Mouse (Mus musculus) heart, adult 8-10 months (tissue): ENCODE measurements around the gene Apeh. TPM values are rescaled to one million over a fixed set of nuclear protein-coding genes. Genes with fewer than 3 reads are reported as not detected.

Experiments
- DNase-seq: peaks from one replicate; pipeline ENCODE4 v3.0.0; 2022; ENCODE audit warnings: low spot score
- microRNA-seq: library from miRNA; unstranded; fragments of <30 nt; microRNA quantifications from one replicate; pipeline ENCODE4 v1.2.0, GENCODE M21; 2022
- total RNA-seq, 4 experiments: library from RNA; stranded (reverse); gene quantifications; 2 replicates each; pipeline ENCODE4 v1.2.4; 2022

The Apeh gene
- total RNA-seq, 4 experiments from 2014 or later: 38.5 to 49.0 (median 44.9) TPM

DNA sequence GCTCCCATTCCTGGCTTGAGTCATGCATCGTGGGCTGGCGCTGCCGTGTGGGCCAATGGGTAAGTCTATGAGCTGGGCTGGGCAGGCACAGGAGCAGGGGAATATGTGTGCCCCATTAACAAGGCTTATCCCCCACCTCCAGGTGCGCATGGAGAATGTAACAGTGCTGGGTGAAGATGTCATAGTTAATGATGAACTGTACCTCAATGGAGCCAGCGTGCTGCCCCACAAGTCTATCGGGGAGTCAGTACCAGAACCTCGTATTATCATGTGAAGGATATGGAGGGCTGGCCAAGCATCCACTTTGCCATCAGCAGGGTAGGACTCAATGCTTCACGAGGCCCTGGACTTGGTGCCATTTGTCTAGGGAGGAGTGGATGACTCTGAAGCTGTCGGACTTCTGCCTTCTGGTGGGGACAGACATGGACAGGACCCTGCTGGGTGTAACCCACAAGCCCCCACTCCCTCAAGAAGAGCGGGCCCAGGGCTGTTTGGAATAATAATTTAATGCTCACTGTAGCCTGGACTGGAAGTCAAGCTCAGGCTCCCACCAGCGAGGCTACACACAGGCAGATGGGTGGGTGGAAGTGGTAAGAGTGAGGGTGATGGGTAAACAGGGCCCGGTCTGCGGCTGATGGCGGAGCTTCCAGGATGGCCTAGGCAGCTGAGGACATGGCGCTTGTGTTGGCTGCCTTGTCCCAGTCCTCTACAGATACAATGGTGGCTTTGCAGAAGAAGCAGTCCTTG is 43.0 kb downstream of the Apeh start:
- no peak for DNase-seq

DNA sequence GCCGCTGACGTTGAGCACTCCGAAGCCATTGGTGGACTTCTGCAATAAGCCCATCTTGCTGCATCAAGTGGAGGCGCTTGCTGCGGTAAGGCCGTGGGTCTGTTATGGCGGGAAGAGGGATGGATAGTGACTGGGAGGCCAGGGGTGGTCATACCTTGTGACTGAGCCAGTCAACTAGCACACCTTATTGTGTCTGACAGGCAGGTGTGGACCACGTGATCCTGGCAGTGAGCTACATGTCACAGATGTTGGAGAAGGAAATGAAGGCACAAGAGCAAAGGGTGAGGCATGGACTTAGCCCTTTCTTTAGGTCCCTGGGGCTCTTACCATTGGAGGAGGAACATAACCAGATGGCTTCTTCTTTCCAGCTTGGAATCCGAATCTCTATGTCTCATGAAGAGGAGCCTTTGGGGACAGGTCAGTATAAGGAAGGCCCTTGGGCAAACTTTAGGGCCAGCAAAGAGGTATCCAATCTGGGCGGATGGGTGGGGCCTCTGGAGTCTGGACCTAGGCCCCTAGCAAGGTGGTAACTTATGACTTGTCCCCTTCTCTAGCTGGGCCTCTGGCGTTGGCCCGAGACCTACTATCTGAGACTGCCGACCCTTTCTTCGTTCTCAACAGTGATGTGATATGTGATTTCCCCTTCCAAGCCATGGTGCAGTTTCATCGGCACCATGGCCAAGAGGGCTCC is 44.7 kb downstream of the Apeh start:
- DNase-seq: no peak

DNA sequence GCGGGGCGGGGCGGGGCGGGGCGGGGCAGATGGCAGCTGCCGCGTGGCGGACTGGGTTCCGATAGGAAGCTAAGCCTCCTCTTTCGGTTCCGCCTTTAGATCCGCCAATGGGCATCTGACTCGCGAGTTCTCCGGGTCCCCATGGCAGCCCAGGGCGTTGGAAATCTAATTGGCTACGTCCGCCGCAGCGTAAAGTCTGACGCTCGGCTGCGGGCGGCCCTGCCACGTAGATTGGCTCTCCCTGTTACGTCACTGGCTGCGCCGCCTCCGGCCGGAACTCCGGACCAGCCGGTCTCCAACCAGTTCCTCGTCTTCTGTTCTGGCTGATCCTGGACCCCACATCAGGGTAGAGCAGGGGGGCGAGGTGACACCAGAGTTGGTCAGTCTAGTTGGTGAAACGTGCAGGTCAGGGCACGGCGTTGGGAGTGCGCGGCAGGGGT is 45.4 kb downstream of the Apeh start, which contains the start of gene Gmppb:
TSS of gene Gmppb (plus strand) at position 227 of the 440 bp plus-strand sequence.
- peak; percentile 97 for DNase-seq

DNA sequence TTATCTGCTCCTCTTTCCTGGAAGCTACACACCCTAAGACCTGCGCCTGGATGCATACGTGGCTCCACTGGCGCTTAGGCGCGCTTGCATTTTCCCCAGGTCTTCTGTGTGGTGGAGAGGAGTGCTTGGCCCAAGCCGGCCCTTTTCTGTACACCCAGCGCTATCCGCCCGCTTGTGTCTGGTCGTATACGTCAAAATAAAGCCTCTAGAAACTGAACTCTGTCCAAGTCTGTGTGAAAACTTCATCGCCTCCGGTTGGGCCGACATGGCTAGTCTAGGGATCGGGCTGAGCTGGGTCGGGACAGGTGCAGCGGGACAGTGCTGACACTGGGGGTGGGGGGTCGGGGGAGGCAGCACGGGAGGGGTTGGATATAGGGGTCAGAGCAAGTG is 45.8 kb downstream of the Apeh start:
- no peak for DNase-seq

DNA sequence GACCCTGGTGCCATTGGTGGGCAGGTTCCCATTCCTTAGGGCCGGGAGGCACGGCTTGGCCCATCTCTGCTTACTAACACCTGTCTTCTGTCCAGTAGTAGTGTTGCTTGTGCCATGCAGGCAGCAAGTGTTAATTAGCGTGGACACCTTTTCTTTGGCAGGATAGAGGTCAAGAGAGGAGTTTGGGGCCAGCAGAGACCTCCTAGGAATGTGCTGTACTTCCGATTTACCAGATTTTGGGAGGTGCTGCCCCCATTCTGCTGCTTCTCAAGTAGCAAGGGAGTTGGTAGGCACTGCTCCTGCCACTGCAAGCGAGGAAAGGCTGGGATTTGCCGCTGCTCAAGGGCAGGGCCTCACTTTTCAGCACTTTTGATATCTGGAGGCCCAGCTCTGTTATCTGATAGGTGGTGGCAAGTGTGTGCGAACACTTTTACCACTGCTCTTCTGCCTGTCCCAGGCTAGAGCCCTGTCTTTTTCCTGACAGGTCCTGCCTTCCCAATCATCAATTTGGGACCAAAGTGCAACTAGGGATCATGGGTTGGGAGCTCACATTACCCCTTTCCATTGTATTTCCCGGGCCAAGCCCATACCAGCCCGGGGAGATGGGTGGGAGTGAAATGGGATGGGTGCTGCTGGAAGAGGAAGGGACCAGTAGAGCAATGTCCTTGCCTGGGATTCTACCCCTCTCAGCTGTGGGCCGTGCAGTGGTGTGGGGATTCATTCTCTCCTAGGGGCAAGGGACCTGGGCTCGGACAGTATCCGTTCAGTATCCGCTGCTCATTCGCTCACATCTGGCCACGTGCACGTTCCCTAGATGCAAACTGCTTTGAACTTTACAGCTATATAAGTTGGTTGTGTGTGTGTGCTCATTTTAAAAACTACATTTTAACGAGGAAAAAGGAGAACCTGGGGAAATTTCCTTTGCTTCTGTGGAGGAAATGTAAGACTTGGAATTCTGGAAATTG is 46.5 kb downstream of the Apeh start:
- DNase-seq: no peak

DNA sequence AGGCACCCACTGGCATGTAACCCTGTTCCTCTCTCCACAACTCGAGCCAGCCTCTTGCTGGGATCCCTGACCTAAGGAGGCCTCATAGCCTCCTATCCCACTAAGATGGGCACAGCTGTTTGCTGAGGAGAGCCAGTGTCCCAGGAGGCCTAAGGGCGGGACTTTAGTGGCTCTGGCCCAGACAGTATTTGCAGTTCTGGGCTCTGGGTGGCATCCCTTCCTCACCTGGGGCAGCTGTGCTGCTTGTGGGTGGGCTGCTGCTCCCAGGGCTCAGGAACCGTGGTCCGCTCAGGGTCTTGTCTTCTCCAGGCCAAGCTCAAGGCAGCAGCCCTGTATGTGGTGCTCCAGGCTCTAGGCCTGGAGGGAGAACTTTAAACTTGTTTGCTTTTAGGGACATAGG is 47.8 kb downstream of the Apeh start:
- no peak for DNase-seq

DNA sequence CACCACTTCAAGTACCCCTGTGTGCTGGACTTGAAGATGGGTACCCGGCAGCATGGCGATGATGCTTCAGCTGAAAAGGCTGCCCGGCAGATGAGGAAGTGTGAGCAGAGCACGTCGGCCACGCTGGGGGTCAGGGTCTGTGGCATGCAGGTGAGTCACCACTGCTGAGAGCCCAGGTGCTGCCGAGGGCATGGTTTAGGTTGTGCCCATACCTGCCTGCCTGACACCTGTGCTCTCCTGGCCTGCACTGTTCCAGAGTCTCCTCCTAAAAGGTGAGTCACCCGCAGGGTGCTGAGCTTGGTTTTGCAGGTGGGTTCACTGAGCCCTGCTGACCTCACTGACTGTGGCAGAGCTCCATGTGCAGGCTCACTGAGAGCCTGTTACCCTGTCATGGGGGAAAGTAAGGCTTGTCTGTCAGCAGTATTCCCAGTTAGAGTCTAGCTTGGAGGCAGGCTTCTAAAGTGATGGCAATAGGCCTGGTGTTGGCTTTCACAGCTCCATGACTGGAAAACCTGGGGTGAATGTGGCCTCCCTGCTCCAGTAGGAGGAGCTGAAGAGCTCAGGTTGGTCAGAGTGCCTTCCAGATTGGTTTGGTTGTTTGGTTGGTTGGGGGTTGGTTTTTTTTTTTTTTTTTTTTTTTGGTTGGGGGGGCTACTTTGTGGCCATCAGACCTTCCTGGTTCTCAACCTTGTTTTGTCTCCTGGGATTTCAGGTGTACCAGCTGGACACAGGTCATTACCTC is 49.5 kb downstream of the Apeh start:
- DNase-seq: no peak

Small RNA genes lying within 50 kb of the gene (microRNA-seq; reads per million reads assigned to microRNA genes)
- gene Gm47303 (not detected), gene Mir7088 (not detected)

Other genes starting within 250 kb of the Apeh start
- 10 to 100 TPM; 24.8 to 31.0 (median 27.6) TPM for gene Rbm6, start 221.4 kb downstream of the Apeh start, total RNA-seq
- gene Mon1a, start 206.5 kb downstream of the Apeh start, total RNA-seq: 10 to 100 TPM; 10.8 to 12.2 (median 11.9) TPM
- 1 to 10 TPM; 1.3 to 3.7 (median 2.1) TPM for gene Mst1r, start 187.7 kb downstream of the Apeh start, total RNA-seq
- gene Actl11, start 166.1 kb downstream of the Apeh start, total RNA-seq: not detected
- gene Camkv, start 158.9 kb downstream of the Apeh start, total RNA-seq: under 1 TPM in 2 of 4 experiments, not detected in 2; 0.16 to 0.66 TPM
- gene Traip, start 144.5 kb downstream of the Apeh start, total RNA-seq: 1 to 10 TPM in 1 of 4 experiments, under 1 TPM in 3; 0.33 to 1.6 (median 0.80) TPM
- 10 to 100 TPM in 3 of 4 experiments, 1 to 10 TPM in 1; 8.8 to 20.8 (median 13.5) TPM for gene Uba7, start 119.1 kb downstream of the Apeh start, total RNA-seq
- under 1 TPM in 1 of 4 experiments, not detected in 3; 0.25 TPM for gene Gm20661, start 111.5 kb downstream of the Apeh start, total RNA-seq
- 1 to 10 TPM; 6.0 to 9.5 (median 9.0) TPM for gene Inka1, start 108.7 kb downstream of the Apeh start, total RNA-seq
- under 1 TPM in 3 of 4 experiments, not detected in 1; 0.17 to 0.41 (median 0.19) TPM for gene Cdhr4, start 102.1 kb downstream of the Apeh start, total RNA-seq
- not detected for gene Gm20662, start 98.3 kb downstream of the Apeh start, total RNA-seq
- gene Ip6k1, start 92.1 kb downstream of the Apeh start, total RNA-seq: 10 to 100 TPM; 32.4 to 54.1 (median 41.1) TPM
- 1 to 10 TPM; 7.3 to 9.6 (median 9.0) TPM for gene Gmppb, start 45.4 kb downstream of the Apeh start, total RNA-seq
- gene Amigo3, start 41.4 kb downstream of the Apeh start, total RNA-seq: 1 to 10 TPM; 1.3 to 3.1 (median 1.6) TPM
- gene Mst1, start 14.2 kb downstream of the Apeh start, total RNA-seq: under 1 TPM in 1 of 4 experiments, not detected in 3; 0.14 TPM
- gene Rnf123, start 11.3 kb downstream of the Apeh start, total RNA-seq: 100 to 1,000 TPM; 103 to 132 (median 110) TPM
- under 1 TPM; 0.05 to 0.06 (median 0.06) TPM for gene Bsn, start 95.8 kb upstream of the Apeh start, total RNA-seq
- 100 to 1,000 TPM; 291 to 330 (median 302) TPM for gene Dag1, start 169.4 kb upstream of the Apeh start, total RNA-seq
- gene Nicn1, start 195.8 kb upstream of the Apeh start, total RNA-seq: 10 to 100 TPM; 23.0 to 32.5 (median 28.5) TPM
- 1 to 10 TPM; 3.8 to 6.5 (median 4.9) TPM for gene Amt, start 202.2 kb upstream of the Apeh start, total RNA-seq
- gene Rhoa, start 211.5 kb upstream of the Apeh start, total RNA-seq: 100 to 1,000 TPM; 196 to 229 (median 224) TPM
- gene Tcta, start 211.6 kb upstream of the Apeh start, total RNA-seq: 10 to 100 TPM; 66.6 to 85.9 (median 81.5) TPM
- 100 to 1,000 TPM in 1 of 4 experiments, 10 to 100 TPM in 3; 67.6 to 101 (median 81.7) TPM for gene Gpx1, start 244.3 kb upstream of the Apeh start, total RNA-seq